Mouse (Mus musculus) right cerebral cortex, postnatal 25 days (tissue): Measurements from ENCODE around the gene Gm18596.
"Not testable (repeated sequence)": the region's sequence is repeated elsewhere in the genome, so short reads cannot be mapped to it uniquely, and the experiment has no call there.

ENCODE experiments used
- DNase-seq: peaks from one replicate; pipeline ENCODE4 v3.0.0; 2022

Gene Gm18596

DNA sequence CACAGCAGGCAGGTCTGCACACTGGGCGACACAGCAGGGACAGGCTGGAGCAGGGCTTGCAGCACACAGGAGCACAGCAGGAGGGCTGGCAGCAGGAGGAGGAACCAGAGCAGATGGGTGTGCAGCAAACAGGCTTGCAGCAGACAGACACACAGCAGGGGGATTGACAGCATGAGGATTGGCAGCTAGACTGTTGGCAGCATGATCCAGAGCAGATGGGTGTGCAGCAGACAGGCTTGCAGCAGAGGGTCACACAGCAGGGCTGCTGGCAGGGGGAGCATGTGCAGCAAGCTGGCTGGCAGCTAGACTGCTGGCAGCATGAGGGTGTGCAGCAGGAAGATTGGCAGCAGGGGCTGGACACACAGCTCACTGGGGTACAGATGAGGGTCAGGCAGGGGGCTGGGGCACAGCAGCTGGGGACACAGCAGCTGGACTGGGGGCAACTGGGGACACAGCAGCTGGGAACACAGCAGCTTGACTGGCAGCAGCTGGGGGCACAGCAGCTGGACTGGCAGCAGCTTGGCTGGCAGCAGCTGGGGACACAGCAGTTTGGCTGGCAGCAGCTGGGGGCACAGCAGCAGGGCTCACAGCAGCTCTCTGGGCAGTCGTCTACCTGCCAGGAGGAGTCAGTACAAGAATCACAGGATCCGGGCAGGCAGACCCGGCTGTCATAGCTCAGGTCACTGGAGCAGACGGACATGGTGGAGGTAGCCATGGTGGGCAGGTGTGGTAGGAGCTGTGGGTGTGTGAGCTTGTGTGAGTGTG lies at the start of gene Gm18596:
Gm18596 (minus strand) TSS at position 715 of the 765 bp plus-strand sequence.
- not testable (repeated sequence) for DNase-seq

DNA sequence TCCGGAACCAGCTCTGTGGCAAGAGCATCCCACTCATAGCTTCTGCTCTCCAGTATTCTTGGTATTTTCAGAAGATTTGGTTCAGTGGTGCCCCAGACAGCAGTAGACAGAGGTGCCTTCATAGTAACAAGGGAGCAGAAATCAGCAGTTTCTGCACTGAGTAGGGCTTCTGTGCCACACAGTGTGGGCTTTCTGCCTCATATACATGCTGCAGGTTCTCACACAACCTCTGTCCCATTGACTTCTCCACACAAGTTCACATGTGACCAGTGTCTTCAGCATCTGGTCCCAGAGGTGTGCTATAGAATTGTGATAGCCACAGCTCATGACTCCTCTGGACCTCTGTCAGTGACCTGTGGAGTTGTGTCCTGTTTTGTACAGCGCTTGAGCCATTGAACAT lies 46.2 kb upstream of the Gm18596 start:
- no peak for DNase-seq

DNA sequence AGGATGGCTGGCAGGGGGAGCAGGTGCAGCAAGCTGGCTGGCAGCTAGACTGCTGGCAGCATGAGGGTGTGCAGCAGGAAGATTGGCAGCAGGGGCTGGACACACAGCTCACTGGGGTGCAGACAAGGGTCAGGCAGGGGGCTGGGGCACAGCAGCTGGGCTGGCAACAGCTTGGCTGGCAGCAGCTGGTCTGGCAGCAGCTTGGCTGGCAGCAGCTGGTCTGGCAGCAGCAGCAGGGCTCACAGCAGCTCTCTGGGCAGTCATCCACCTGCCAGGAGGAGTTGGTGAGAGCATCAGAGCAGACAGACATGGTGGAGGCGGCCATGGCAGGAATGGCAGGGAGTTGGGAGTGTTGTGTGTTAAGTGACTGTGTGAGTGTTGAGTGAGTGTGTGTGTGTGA lies 45.4 kb upstream of the Gm18596 start, which contains the start of gene Gm7137:
Gm7137 (minus strand) TSS at position 325 of the 400 bp plus-strand sequence.
- peak; percentile 21 for DNase-seq

DNA sequence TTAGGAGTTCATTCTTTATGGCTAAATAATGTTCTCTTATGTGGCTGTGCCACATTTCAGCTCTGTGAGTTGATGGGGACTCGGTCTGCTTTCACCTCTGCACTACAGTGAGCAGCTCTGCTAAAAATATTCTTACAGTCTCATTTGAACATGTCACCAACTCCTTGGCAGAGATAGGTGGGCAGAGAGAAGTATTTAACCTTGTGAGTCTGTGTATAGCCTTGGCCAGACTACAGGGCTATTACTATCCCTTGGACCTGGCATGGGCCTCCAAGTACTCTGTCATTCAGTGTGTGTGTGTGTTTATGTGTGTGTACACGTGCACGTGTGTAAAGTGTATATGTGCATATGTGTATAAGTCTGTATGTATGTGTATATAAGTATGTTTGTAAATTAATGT lies 41.0 kb upstream of the Gm18596 start:
- DNase-seq = not testable (repeated sequence)

DNA sequence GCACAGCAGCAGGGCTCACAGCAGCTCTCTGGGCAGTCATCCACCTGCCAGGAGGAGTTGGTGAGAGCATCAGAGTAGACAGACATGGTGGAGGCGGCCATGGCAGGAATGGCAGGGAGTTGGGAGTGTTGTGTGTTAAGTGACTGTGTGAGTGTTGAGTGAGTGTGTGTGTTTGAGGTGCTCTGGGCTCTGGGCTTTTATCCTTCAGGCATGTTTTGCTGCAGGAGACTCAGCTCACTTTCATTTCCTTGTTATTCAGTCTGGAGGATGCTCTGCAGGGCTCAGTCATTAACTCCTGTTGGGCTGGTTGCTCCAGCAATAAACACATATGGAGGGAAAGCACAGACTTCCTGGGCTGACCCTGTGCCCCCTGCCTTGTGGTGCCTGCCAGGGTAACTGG lies 40.0 kb upstream of the Gm18596 start, which contains the start of gene Gm3250:
Gm3250 (minus strand) TSS at position 101 of the 400 bp plus-strand sequence.
- DNase-seq = not testable (repeated sequence)

DNA sequence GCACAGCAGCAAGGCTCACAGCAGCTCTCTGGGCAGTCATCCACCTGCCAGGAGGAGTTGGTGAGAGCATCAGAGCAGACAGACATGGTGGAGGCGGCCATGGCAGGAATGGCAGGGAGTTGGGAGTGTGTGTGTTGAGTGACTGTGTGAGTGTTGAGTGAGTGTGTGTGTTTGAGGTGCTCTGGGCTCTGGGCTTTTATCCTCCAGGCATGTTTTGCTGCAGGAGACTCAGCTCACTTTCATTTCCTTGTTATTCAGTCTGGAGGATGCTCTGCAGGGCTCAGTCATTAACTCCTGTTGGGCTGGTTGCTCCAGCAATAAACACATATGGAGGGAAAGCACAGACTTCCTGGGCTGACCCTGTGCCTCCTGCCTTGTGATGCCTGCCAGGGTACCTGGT lies 34.4 kb upstream of the Gm18596 start, which contains the start of gene Gm7138:
Gm7138 (minus strand) TSS at position 101 of the 400 bp plus-strand sequence.
- DNase-seq = not testable (repeated sequence)

DNA sequence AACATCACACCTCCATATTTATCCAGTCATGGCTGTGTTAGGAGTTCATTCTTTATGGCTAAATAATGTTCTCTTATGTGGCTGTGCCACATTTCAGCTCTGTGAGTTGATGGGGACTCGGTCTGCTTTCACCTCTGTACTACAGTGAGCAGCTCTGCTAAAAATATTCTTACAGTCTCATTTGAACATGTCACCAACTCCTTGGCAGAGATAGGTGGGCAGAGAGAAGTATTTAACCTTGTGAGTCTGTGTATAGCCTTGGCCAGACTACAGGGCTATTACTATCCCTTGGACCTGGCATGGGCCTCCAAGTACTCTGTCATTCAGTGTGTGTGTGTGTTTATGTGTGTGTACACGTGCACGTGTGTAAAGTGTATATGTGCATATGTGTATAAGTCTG lies 29.7 kb upstream of the Gm18596 start:
- DNase-seq = not testable (repeated sequence)

DNA sequence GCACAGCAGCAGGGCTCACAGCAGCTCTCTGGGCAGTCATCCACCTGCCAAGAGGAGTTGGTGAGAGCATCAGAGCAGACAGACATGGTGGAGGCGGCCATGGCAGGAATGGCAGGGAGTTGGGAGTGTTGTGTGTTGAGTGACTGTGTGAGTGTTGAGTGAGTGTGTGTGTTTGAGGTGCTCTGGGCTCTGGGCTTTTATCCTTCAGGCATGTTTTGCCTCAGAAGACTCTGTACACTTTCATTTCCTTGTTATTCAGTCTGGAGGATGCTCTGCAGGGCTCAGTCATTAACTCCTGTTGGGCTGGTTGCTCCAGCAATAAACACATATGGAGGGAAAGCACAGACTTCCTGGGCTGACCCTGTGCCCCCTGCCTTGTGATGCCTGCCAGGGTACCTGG lies 28.8 kb upstream of the Gm18596 start, which contains the start of gene Gm3238:
Gm3238 (minus strand) TSS at position 101 of the 400 bp plus-strand sequence.
- DNase-seq = not testable (repeated sequence)

DNA sequence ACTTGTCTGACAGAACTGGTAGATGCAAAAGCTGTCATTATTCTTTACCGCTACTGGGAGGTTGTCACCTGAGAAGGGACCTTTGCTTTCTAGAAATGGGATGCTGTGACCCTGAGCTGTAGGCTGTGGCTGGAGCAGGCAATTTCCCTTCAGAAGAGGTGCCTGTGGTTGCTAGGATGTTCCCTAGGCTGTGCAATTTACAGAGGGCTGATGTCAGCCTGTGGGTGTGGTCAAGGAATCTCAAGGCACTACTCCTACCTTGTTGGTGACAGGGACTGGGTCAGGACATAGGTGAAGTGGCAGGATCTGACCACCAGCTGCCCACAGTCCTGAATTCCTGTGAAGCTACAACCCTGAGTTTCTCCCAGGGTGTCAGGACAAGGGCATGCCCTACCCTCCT lies 27.3 kb upstream of the Gm18596 start:
- DNase-seq = no peak

DNA sequence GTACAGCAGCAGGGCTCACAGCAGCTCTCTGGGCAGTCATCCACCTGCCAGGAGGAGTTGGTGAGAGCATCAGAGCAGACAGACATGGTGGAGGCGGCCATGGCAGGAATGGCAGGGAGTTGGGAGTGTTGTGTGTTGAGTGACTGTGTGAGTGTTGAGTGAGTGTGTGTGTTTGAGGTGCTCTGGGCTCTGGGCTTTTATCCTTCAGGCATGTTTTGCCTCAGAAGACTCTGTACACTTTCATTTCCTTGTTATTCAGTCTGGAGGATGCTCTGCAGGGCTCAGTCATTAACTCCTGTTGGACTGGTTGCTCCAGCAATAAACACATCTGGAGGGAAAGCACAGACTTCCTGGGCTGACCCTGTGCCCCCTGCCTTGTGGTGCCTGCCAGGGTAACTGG lies 17.1 kb upstream of the Gm18596 start, which contains the start of gene Gm3233:
Gm3233 (minus strand) TSS at position 101 of the 400 bp plus-strand sequence.
- DNase-seq = not testable (repeated sequence)

DNA sequence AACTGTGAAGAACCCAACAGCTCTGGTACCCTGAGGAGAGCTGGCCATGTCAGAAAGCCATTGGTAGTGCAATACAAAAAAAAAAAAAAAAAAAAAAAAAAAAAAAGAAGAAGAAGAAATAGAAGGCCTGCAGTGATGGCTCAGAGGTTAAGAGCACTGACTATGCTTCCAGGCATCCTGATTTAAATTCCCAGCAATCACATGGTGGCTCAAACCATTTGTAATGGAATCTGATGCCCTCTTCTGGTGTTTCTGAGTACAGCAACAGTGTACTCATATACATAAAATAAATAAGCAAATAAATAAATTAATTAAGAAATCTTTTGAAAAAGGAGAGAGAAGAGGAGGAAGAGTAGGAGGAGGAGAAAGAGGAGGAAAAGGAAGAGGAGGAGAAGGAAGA lies 11.0 kb upstream of the Gm18596 start:
- no peak for DNase-seq

DNA sequence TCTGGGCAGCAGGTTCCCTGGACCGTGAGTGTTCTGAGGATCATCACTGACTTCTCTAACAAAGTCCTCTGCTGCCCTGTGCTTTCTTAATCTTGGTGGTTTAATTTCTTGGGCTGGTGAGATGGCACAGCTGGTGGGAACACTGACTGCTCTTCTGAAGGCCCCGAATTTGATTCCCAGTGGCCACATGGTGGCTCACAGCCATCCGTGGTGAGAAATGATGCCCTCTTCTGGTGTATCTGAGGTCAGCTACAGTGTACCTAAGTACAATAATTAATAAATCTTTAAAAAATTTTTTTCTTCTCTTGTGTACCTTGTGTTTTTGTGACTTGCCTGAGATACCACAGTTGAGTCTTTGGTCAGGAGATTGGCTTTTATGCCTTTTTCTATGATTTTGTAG lies 9.9 kb upstream of the Gm18596 start:
- DNase-seq = not testable (repeated sequence)

DNA sequence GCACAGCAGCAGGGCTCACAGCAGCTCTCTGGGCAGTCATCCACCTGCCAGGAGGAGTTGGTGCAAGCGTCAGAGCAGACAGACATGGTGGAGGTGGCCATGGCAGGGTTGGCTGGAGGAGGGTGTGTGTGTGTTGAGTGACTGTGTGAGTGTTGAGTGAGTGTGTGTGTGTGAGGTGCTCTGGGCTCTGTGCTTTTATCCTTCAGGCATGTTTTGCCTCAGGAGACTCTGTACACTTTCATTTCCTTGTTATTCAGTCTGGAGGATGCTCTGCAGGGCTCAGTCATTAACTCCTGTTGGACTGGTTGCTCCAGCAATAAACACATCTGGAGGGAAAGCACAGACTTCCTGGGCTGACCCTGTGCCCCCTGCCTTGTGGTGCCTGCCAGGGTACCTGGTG lies 8.8 kb upstream of the Gm18596 start, which contains the start of gene Gm9736:
Gm9736 (minus strand) TSS at position 101 of the 400 bp plus-strand sequence.
- not testable (repeated sequence) for DNase-seq

DNA sequence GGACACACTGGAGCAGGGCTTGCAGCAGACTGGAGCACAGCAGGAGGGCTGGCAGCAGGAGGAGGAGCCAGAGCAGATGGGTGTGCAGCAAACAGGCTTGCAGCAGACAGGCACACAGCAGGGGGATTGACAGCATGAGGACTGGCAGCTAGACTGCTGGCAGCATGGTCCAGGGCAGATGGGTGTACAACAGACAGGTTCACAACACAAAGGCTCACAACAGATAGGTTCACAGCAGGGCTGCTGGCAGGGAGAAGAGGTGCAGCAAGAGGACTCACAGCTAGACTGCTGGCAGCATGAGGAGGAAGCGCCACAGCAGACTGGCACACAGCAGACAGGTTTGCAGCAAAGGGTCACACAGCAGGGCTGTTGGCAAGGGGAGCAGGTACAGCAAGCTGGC lies 8.2 kb upstream of the Gm18596 start:
- not testable (repeated sequence) for DNase-seq

DNA sequence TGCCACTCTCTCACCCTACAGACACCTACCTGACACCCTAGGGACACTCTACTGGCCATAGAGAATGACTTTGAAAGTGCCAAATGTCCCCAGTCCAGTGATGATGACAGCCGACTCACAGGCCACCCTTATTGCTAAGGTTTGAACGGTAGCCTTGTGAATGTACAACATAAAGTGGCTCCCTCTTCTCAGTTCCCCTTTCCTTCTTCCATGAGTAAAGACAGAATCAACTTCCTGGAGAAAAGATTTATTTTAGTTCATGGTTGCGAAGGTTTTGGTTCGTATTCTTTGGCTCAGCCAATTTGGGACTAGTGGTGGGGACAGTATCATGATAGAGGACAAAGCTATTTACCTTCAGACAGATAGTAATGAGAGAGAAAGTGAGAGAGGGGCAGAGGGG lies 3.5 kb downstream of the Gm18596 start:
- no peak for DNase-seq

DNA sequence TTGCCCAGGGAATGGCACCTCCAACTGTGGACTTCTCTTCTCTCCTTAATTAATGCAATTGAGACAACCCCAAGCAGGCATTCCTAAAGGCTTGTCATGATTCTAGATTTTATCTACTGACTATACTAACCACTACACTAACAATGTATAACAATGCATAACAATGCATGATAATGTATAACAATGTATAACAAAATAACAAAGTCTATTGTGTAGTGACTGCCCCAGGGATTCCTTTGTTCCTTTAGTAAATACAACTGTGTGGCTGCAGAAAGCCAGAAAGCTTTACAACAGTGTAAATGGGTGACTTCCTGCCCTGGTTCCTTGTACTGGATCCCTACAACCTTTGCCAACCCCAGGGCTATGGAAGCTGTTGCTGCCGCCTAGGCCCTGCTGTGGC lies 6.5 kb downstream of the Gm18596 start:
- DNase-seq = no peak

DNA sequence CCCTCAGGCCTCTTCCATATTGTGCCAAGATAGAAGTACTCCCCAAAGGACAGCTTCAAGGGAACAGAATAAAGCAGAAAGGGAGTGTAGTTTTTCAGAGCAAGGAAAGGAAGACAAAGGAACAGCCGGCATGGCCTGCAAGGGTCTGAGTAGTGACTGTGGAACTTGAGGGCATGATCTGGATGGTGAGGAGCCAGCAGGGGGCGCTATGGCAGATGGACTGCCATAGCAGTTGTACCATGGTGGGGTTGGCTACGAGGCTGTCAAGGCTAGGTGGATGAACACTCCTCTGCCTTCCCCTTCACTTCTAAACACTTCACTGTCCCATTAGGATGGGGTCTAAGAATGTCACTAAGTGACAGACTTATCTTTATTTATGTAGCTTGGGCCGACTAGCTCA lies 13.2 kb downstream of the Gm18596 start:
- DNase-seq = no peak

DNA sequence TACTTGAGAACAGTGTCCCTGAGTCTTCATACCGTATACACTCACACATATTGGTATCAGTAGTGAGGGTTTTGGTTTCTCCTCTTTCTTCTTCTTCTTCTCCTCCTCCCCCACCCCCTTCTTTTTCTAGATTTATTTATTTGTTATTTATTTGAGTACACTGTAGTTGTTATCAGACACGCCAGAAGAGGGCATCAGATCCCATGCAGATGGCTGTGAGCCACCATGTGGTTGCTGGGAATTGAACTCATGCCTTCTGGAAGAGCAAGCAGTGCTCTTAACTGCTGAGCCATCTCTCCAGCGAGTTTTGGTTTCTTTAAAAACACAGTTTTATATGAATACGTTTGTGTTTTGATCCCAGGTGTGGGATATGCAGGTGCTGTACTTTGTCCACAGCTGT lies 14.2 kb downstream of the Gm18596 start:
- DNase-seq = no peak

DNA sequence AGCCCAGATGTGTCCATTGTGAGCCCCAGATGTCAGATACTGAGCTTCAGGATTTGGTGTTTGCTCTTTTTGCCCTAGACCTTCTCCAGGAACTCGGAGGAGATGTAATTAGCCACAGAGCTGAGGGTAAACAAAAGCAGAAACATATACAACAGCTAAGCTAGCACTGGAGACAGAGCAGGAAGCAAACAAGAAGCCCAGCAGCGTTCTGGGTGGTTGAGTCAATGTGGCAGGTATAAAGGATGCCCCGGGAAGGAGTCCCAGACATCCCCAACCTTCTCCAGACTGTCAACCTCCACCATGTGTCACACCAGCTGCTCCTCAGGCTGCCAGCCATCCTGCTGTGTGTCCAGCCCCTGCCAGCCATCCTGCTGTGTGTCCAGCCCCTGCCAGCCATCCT lies 16.3 kb downstream of the Gm18596 start, which contains the start of gene Gm10100:
Gm10100 (plus strand) TSS at position 301 of the 400 bp plus-strand sequence.
- no peak for DNase-seq

DNA sequence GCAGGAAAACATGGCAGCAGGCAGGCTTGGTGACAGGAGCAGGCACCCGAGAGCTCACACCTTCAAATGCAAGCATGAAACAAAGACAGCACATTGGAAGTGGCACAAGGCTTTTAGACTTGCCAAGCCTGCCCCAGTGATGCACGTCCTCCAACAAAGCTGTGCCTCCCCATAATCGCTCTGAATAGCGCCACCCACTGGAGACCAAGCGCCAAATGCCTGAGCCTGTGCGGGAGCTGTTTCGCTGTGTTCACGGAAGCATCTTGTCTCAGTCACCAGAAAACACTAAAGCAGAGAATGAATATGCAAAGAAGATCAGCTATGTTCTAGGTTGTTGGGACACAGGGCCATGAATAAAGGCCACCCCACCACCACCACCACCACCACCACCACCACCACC lies 17.6 kb downstream of the Gm18596 start:
- no peak for DNase-seq

DNA sequence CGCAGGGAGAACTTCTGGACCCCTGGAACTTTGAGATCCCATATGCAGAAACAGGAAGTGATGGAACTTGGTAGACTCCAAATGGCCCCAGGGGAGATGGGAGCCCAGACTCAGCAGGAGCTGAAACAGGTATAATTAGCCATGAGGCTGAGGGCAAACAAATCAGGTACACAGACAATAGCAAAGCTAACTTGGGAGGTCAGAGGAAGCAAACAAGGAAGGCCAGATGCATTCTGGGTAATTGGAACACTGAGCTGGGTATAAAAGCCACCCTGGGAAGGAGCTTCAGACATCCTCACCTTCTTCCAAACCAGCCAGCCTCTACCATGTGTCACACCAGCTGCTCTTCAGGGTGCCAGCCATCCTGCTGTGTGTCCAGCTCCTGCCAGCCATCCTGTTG lies 22.1 kb downstream of the Gm18596 start, which contains the start of gene Krtap12-1:
Krtap12-1 (plus strand) TSS at position 301 of the 400 bp plus-strand sequence.
- not testable (repeated sequence) for DNase-seq

DNA sequence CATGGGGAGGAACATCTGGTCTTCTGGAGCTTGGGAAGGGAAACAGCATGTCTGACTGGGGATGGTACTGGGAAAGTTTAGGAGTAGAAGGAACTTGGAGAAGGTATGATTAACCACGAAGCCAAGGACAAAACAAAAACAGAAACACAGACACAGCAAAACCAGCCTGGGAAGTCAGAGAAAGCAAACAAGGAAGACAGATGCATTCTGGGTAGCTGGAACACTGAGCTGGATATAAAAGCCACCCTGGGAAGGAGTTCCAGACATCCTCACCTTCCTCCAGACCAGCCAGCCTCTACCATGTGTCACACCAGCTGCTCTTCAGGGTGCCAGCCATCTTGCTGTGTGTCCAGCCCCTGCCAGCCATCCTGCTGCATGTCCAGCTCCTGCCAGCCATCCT lies 26.9 kb downstream of the Gm18596 start, which contains the start of gene Gm10142:
Gm10142 (plus strand) TSS at position 301 of the 400 bp plus-strand sequence.
- DNase-seq = no peak

DNA sequence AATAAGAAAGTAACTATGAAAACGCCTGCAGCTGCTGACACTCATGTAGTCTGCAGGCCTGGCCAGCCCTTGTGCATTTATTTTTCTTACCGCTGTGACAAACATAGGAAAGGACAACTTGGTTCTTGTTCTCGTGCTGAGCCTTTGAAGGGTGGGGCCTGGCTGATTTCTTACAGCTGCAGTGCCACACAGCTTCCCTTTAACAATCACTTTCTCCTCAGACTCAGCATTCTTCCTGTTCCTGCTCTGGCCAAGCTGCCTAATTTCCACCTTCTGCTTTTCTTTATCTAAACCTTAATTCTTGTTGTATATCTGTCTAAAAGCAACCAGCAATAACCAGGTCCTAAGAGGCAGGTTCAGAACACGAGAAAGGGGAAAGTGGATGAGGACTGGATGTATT lies 28.7 kb downstream of the Gm18596 start:
- no peak for DNase-seq

DNA sequence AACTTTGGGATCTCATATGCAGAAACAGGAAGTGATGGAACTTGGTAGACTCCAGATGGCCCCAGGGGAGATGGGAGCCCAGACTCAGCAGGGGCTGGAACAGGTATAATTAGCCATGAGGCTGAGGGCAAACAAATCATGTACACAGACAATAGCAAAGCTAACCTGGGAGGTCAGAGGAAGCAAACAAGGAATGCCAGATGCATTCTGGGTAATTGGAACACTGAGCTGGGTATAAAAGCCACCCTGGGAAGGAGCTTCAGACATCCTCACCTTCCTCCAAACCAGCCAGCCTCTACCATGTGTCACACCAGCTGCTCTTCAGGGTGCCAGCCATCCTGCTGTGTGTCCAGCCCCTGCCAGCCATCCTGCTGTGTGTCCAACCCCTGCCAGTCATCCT lies 31.3 kb downstream of the Gm18596 start, which contains the start of gene Gm10024:
Gm10024 (plus strand) TSS at position 301 of the 400 bp plus-strand sequence.
- not testable (repeated sequence) for DNase-seq
